Mouse (Mus musculus): ENCODE measurements at regions not wholly inside any gene's neighbourhood (a gene's known extent, or its start where the extent isn't known, plus 50 kb on each side); places are given as distances from the start of the nearest gene placed in this dataset.

DNA sequence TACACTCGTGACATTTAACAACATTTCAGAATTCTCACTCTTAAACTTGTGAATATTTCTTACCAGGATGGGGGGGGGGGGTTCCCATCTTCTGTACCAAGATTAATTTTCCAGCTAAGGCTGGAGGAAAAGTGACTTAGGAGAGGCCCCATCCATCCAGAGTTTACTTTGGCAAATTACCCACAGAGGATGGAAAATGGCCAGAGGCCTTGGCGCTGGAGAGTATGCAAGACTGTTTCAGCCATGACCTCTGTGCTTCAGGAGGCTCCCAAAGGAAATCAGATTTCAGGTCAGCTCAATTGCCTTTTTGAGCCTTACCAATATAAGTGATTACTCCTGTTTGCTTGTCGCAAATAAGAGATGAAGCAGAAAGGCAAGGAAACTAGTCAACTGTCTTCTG, 143.4 kb upstream of the F930015N05Rik start:
- peak; percentile 65 for DNase-seq

DNA sequence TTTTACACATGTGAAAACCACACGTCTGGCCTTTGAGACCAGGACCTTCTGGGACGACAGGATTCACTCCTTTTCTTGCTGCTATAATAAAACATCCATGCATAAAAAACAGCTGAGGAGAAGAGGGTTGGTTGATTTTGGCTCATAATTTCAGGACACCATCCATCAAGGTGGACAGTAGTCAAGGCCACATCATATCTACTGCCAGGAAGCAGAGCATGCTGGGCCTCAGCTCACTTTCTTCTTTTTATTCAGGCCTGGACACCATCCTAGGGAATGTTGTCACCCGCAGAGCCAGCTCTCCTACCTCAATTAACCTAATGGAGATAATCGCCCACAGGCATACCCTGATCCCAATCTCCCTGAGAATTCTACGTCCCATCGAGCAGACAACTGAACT, 149.6 kb upstream of the F930015N05Rik start:
- DNase-seq = no peak

DNA sequence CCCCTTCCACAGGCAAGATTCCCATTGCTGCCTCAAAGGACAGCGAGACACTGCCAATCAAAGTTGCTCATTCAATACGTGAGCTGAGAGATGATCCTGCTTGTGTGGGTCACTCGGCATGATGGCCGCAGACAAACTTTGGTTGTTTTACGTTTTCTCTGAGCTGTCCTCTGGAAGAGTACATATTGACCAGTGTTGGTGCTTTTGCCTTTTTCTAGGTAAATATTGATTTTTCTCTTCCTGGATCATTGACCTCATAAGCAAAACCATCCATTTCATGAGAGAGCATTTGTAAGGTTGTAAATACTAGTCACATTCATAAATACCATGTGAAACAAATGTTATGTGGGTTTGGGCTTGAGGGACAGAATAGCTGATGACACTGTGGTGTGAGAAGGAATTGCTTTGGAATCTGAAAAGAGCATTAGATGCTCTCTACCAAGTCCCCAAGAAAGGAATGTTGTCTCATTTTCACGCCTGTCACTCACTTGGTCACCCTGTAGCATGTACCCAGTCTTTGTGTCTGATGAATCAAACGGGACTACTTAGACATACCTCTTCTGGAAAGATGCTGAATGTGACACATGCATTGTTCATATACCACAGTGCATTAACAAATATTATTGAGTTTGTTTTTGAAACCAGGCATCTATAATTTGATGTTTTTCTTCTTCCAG, 150.7 kb upstream of the F930015N05Rik start:
- no peak for DNase-seq

DNA sequence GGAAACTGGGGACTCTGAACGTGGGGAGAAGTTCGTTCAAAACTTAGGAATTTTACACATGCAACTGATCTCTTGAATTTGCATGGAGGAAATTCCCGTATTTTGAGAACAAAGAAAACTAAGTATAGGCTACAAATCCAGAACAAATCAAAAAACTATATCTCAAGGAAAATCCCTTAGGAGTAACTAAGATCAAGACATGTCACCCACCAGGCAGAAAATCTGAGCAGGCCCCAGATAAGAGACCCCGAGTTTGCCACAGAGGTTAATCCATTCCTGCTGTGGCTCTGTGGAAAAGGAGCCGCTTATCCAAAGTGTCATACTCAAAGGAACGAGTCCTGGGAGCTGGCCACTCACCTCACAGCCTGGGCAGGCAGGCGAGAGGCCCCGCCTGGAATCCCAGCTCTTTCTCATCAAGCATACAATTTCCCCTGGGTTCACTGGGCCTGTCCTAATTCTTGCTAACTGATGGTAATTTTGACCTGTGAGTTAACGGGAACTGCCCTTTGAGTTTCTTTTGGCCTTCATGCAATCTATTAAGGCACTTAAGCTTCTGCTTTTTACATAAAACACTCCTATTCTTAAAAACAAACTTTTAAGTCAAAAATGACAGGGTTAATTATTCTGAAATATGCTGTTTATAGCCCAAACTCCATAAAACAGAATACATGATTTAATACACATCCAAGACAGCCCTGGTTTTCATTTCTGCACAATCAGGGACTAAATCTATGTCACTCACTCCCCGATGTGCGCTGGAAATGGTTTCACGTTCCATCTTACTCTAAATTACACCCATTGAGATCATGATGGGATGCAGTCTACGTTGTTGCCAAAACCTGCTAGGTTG, 151.5 kb upstream of the F930015N05Rik start:
- DNase-seq = no peak

DNA sequence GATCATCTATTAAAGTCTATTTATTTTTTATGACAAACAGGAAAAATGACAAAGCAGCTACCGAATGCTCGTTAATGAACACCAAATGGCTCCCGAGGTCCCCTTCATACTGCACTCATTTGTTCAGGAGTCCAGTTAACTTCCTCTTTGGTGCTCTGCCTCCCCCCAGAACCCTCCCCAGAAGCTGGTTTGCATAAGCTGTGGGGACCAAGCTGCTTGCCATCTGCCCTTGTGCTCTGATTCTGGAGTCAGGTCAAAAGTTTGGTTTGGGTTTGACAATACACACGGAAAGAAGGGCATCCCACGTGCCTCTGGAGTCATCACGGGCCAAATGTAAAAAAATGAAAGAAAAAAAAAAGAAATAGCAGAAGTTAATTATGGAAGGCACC, 152.1 kb upstream of the F930015N05Rik start:
- DNase-seq = no peak

DNA sequence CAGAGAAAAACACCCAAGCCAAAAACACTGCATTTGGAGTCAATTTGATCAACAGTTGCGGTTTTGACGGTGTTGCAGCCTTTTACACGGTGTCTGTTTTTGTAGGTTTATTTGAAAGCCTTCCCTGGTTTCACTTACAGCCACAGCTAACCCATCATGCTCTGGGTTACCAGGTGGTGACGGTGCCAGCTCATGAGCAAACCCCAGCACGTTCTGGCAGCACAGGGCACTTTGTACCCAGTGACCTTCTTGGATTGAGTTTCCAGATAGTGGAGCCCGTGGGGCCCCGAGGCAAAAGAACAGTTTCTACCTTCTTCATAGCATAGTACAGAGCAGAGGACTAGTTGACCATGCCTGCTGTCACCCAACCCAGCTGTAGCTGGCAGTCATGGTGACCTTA, 152.6 kb upstream of the F930015N05Rik start:
- DNase-seq = no peak

DNA sequence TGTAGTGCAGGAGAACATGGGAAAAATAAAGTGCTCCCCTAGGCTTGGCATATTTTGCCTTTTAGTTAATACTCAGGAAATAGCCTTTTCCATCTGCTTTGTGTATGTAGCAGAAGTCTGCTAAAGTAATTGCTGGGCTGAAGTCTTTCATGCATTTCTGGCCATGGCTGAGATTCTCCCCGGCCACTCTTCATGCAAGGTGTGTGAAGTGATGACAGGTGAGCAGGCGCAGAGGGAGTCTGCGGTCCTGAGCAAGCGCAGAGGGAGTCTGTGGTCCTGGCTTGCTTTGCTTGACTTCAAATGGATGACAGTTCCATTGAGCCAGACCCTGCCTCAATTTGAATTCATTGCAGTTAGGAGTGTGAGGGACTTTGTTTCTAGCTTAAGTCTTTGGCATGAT, 153.6 kb upstream of the F930015N05Rik start:
- no peak for DNase-seq

DNA sequence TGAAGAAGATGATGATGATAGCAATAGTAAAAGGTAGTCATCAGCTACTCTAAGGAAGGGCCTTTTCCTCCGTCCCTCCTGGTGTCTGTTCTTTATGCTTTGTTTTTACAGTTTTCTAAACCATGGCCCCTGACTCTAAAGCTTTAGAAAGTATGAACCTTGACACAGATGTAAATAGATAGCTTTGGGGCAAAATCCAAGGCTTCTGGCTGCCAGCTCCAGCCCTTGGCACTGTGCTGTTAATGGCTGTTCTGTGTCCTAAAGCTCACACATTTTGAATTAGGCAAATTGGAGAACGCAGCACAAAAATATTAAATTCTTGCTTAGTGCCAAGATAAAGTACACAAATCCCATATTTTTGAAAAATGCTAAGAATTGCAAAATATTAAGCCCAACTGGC, 155.8 kb upstream of the F930015N05Rik start:
- DNase-seq = no peak

DNA sequence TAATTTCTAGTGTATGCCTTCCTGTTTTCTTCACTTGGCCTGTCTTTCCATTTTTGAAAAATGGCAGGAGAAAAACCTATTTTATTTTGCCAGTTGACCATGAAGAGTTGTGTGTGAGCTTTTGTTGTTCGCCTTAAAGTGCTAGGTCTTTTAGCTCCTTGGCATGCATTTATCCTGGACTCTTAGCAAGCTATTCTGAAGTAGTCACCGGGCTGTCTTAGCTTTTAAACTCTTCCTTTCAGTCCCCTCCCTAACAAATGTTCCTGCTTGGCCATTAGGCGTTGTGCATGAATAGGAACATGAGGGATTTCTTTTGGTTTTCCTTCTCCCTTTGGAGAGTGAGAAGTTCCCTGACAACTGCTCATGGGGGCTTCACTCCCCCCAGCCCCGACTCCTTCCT, 160.9 kb upstream of the F930015N05Rik start:
- DNase-seq = no peak

DNA sequence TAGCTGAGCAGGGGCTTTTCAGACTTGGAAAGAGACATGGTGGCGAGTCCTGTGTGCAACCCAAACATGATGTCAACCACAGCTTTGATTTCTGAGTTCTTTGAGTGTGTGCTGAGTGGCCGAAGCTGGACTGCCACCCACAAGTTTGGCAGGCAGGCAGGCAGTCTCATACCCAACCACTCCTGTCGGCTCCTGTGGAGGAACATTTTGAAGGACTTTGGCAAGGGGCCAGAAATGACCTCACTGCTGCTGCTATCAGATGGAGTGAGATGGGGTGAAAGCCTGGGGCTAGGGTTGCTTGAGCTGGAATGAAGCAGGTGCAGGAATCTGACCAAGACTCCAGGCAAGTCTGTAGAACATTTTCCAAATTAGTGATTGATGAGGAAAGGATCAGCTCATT, 162.7 kb upstream of the F930015N05Rik start:
- DNase-seq = peak; percentile 91

DNA sequence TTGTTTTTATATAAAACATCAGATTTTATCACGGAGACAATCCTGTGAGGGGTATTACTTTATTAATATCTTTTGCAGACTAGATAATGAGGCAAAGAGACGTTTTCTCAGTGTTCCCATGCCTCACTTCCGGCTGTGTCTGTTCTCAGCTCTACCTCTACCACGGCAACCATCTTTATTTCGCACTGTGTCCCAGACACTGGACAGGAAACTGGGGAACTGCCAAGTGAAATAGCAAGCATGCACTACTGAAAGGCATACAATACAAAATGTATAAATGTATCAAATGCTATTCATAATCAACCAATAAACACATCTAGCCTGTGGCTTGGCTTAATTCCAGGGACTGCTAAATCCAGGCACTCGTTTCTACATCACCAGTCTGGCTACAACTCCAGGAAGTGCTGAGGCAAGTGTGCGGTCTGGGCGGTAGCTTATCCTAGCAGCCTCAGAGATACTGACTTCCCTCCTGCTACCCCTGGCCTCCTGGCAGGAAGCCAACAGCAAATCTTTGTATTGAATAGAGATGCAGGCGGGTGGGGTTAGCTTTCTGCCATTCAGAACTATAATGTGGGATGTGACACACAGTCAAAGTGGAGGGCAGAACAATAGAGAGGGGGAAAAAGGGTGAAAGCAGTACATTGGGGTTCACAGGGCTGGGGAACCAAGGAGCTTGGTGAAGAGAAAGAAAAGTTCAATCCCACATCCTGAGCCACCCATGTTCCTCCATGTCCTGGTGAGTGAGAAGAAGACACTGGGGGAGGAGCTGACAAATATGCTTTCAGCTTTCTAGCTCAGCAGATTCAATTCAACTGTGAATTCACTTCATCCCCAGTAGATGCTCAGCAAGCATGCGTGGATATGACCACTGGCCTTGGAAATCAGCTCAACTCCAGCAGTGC, 164.0 kb upstream of the F930015N05Rik start:
- peak; percentile 85 for DNase-seq

DNA sequence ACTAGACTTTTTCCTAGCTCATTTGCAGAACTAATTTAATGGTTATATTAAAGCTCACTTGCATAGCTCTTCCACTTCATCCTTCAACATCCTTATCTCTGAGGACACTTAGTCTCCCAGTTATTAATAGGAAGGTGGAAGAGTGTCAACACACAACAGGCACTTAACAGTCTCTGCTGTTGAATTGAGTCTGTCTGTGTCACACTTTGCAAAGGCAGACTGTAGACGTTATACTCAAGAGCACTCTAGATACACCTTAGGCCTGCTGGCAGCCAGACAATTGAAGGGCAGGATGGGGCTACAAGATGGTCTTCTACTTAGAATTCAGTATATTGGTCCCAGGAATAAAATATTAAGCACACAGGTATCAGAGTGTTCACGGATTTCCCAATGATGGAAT, 172.6 kb upstream of the F930015N05Rik start:
- DNase-seq = no peak

DNA sequence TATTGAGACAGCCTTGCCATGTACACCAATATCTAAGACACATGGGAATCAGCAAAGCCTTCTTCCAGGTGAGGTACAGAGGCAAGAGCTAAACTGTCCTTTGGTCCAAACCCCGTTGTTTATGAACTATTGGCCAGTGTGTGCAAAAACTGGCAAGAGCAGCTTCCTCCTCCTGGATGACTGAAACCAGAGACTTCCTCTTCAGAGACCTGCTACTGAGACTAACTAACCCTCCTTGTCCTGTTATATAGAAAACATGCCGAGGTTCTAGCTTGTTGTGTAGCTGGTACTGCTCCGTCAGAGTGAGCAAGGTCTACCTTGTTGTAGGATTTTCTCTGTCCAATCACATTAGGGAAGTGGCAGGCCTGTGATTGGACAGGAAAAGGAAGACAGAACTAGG, 174.3 kb upstream of the F930015N05Rik start:
- no peak for DNase-seq

DNA sequence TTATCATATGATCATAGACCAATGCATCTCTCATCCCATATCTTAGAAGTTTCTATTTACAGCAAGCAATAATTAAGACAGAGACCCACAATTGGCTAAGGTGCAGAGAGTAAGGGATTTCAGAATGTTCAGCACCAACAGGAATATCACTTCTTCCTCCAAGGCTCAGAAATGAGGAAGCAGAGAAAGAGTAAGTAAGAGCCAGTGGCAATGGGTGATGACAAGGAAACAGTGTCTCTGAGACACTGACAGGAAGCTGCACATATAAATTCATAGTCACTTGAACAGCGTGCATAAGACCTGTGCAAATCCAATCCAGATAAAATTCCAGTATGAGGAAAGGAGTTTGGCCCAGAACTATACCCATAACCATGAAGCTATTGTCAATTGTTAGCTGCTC, 178.7 kb upstream of the F930015N05Rik start:
- no peak for DNase-seq

DNA sequence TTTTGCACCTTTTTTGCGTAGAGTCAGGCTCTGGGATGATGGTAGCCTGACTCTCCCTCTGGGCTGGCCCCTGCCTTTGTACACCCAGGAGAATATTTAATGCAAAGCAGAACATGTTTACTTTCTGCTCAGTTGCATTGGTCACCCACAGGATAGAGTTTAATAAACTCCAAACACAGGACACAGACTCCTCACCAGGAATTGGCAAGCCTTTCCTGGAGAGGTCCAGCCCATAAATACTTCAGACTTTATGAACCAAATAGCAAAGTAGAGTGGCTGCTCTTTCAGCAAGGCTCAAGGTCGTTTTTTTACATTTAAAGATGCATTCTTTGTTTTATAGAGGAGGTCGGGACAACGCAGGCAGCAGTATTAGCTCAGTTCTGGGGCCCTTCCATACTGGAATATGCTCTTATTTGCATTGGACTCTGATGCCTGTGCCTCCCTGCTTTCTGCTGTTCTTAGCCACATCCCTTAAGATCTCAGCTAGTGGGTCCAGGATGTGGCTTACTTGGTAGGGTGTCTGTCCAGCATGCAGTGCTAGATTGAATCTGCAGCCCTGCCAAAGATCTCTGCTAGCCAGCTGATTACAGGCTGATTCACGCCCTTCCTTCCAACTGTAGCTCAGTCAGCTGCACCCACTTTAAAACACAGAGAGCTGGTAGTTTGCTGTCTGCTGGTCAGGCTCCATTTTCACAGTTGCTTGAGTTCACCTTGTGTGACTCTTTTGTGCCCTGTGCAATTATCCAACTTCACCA, 182.4 kb upstream of the F930015N05Rik start:
- DNase-seq = peak; percentile 48

DNA sequence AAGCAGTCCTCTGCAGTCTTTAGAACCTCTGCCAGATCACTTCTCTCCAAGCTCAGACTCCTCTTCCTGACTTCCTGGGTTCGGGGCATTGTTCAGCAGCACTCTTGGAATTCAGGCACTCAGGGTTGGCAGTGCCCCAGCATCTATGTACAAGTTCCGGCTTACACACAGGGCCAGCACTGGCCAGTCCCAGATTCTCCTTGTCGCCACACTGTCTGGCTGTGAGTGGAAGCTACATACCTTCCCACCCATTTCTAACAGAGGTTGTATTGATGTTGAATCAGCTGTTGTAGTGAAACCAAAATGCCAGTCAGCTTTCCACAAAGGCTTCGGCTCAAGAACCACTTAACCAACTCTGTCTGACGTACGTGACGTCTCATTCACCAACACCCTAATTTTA, 190.7 kb upstream of the F930015N05Rik start:
- DNase-seq = peak; percentile 51

DNA sequence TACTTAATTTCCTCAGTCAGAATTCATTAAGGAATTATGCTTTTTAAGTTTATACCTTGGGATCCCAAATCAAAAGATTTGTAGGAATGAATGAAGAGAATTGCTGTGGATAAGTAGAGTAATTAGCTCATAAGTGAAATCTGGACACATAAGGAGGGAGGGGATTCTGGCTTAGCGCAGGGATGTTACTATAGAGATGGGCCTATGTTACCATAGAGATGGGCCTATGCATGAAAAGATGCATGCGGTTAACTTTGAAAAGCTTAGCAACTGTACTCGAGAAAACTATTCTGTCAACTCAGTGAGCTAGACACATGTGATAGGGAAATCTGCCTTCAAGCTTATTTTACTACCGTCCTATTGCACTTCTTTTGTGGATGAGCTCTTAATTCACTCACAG, 204.5 kb upstream of the F930015N05Rik start:
- DNase-seq = no peak

DNA sequence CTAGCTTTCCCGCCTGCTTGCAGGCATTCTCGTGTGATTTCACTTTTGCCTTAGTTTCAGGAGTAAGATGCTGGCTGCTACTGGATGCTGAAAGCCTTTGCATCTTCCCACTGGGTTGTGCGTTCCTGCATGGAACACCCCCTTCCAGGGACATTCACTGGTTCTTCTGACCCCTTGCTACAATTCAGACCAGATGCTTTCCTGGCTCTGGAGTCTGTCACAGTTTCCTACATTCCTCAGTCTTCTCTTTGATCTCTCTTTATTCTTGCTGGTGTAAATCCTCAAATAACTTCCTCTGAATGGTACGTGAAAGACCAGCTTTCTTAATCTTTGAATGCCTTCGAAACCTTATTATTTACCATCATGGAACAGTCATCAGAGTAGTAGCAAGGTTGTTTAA, 206.7 kb upstream of the F930015N05Rik start:
- no peak for DNase-seq

DNA sequence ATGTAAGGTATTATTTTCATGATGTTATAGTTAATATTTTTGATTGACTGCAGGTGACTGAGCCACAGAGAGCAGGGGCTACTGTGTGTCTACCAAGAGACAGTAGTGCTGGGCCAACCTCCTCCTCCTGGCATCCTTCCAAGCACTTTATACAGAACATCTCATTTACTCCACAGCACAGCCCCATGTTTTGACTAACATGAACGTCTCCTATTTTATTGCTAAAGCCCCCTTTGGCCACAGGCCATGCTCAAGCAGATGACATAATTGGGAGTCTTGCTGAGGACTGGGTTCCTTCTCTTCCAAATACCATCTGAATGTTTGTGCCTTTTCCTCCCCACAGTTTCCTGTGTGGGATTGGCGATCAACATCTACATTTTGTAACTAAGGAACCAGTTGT, 211.5 kb upstream of the F930015N05Rik start:
- DNase-seq = peak; percentile 51

DNA sequence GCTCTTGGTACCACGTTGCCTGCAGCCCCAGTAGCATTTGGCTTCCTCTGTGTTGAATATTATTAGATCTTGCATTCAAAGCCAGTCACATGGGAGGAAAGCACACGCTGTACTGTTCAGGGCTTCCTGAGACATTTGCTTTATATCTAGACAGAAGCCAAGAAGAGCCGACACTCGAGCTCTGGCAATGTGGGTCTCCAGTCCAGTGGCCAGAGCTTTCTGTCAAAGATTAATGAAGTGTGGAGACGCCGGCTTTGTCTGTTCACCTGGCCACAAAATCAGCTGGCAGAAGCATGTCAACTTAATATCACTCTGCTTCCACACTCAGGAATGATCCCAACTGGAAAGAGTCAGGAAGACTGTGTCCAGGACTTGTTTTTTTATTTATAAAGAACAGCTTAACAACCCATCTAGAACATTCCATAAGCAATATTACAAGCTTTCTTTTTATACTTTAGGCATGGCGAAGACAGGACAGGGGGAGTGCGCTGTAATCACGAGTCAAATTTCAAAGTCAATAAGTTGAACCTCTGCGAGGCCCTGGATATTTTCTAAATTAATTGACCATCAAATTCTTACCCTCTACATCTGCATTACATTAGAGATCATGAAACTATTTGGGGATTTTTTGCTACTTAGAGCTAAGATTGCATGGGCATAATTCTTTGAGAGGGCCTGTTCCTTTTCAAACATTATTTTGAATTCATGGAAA, 214.3 kb upstream of the F930015N05Rik start:
- DNase-seq = peak; percentile 61

DNA sequence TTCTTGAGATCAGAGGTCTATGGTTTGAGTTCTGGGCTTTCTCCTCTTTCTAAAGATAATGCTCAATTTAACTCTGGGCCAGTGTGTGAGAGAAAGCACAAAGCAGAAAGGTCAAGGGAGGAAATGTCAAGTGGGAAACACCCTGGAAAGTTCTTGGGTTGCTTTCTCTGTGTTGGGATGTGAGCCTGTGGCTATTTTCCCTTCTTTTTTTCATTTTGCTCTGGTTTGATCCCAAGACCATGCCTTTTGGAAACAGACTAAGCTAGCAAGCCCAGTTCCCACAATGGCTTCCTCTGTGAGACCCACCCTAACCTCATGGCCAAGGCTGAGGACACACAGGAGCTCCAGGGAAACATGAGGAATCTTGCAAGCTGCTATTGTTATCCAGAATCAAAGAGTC, 216.4 kb upstream of the F930015N05Rik start:
- DNase-seq = no peak

DNA sequence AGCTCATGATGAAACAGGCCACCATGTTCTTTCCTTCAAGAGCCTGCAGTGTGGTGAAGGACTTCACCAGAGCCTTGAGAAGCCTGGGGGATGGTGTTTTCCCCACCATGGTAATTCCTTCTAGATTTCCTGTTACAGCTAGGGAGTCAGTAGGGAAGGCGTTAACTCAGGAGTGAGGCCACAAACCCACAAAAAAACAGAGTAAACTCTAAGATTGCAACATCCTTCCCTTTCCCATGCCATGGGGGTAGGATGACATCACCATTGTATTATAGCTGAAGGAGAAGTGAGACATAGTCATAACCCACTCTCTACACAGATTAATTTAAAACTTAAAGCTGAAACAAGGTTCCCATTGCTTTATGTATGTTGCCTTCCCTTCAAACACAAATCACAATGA, 218.7 kb upstream of the F930015N05Rik start:
- DNase-seq = no peak
